Mouse (Mus musculus): ENCODE data around the gene Srrt. TPM values are rescaled to one million over a fixed set of nuclear protein-coding genes. Genes with fewer than 3 reads are reported as not detected.
"Not testable (repeated sequence)": the region's sequence is repeated elsewhere in the genome, so short reads cannot be mapped to it uniquely, and the experiment has no call there.

Srrt gene
- total RNA-seq, 2 experiments from 2014 or later, result 164 to 213 TPM

DNA sequence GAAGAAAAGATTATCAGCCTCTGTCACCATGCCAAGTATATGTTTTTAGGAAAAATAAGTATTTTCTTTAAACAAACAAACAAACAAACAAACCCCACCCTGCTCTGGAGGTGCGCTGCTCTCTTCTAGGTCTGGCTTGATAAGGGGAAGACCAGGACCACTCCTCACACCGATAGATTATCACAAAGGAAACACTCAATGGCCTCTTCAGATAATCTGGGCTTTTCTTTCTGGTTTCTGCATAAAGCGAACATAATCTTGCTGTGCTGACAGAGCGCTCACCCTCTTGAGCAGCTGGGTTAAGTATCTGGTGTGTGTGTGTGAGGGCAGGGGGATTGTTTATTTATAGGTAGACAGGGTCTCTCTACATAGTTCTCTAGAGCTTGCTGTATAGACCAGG, 3.9 kb downstream of the Srrt start:
- DNase-seq (ENCODE audit: extremely low spot score in 1 of 2, low spot score in 1 of 2), result no peak

DNA sequence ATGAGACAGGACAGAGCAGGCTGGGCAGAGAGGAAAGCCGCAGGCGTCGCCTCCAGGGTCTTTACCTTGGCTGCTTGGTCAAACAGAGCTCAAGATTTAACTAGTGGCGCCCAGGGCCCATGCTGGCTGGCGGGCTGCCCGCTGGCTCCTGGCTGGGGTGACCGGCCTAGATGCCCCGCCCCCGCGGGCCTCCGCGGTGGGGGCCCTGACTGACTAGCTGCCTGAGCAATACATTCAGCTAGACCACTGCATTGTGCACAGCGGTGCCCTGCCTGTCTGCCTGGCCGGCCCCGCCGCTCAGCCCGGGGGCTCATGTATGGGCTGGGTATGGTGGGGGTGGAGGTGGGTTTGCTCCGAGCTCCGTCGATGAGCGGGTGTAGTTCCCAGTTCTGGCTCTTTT, 6.2 kb downstream of the Srrt start:
- DNase-seq (ENCODE audit: extremely low spot score in 1 of 2, low spot score in 1 of 2), result no peak

DNA sequence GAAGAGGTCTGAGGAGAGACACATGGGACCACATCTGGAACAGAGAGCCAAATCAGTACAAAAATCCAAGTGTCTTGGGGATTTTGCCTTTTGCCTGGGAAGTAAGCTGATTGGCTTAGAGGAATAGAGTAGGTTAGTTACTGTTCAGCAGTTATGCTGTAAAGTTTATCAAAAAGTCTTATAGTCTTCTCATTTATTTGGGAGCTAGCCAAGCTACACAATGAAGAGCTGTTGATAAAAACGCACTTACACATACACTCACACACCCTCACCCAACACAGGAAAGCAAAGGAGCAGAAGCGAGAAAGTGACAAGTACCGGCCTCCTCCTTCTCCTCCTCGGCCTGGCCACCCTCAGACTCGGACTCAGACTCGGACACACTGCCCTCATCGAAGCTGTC, 8.2 kb downstream of the Srrt start:
- no peak for DNase-seq (ENCODE audit: extremely low spot score in 1 of 2, low spot score in 1 of 2)

DNA sequence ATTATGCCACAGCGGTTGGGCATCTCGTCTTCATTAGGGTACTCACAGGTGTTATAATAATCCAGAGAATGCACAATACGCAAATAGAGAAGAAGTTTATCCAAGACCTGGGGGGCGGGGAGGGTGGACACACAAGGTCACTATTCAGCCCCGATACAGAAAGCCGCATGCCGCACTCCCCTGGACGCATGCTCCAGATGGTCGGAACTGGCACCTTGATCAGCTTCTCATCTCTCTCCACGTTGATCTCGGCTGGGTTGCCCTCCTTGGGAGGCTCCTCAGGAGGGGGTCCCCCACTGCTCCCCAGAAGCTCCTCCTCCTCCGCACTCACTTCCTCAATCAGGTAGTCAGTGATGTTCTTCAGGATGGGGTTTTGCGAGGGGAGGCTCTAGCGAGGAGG, 10.3 kb downstream of the Srrt start:
- no peak for DNase-seq (ENCODE audit: extremely low spot score in 1 of 2, low spot score in 1 of 2)

DNA sequence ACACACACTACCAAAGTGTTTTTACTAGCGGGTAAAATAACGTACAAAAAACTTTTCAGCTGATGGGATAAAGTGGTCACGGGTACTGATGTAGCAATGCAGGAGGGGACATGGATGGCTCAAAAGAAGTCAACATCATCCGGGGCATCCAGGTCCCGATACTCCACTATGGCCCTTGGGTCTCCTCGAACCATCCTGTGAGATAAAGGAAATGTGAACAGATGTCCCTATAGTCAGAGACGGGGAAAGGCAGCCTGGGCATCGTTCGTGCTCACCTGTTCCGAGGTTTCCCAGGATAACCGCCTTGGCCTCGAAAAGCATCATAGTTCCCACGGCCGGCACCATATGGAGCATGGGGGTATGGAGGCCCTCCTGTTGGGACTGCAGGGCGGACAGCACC, 11.8 kb downstream of the Srrt start:
- no peak for DNase-seq (ENCODE audit: extremely low spot score in 1 of 2, low spot score in 1 of 2)

DNA sequence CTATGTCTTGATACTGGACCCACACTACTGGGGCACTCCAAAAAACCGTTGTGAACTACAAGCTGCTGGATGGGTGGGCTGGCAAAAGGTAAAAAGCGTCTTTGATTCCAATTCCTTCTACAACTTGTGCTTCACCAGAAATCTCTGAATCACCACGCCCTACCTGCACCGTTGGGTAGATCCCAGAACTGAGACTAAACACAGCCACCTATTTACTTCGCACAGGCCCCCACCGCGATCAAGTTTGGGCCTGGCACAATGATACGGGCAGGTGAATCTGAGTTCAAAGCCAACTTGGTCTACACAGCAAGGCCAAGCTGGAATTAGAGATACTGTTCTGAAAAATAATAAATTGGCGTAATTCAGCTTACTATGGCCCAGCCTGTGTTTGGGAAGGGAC, 12.2 kb downstream of the Srrt start:
- no peak for DNase-seq (ENCODE audit: extremely low spot score in 1 of 2, low spot score in 1 of 2)

DNA sequence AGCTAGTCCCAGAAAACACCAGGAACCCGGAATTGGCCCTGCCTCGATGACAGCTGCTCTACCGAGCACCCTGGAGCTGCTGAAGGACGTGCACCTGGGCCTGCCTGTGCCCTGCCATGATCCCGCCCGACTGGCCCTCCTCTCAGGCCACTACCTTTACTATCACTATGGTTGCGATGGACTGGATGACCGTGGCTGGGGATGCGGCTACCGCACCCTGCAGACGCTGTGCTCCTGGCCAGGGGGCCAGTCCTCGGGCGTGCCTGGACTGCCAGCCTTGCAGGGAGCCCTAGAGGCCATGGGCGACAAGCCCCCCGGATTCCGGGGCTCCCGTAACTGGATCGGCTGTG, 12.8 kb downstream of the Srrt start:
- DNase-seq (ENCODE audit: extremely low spot score in 1 of 2, low spot score in 1 of 2), result no peak

DNA sequence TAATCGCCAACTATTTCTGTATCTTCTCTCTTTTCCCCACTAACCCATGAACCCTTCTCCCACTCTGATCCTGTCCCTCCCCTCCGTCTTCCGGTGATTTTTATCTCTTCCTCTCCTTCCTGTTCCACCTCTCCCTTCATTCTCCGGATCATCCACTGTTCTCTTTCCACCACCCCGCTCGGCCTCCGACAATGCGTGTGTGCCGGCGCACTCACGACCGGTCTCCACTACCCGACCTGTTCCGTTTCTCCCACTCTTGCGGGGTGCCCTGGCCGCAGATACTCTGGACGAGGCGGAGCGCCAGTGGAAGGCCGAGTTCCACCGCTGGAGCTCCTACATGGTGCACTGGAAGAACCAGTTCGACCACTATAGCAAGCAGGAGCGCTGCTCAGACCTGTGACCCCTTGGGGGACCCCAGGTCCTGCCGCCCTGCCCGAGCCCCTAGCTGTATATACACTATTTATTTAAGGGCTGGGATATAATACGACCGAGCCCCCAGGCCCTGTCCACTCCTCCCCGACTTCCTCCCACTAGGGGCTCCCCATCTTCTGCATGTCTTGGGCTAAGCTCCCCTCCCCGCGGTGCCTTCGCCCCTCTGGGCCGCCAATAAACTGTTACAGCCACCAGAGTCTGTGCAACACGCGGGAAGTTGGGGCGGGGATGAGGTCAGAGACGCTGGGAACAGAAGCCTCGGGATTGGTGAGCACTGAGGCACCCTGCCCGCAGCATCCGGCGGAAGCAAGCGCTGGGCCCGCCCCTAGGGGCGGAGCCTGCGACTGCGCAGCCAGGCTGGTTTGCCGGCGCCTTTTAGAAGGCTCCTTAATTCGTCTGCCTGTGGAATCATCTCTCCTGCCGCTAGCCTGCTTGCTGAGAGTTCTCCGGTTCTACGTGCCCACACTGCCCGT, 13.4 kb downstream of the Srrt start, which contains the start of gene Ufsp1:
Ufsp1 (plus strand) TSS at position 791 of the 905 bp plus-strand sequence.
- peak; percentile 86 to 90 for DNase-seq (ENCODE audit: extremely low spot score in 1 of 2, low spot score in 1 of 2)

DNA sequence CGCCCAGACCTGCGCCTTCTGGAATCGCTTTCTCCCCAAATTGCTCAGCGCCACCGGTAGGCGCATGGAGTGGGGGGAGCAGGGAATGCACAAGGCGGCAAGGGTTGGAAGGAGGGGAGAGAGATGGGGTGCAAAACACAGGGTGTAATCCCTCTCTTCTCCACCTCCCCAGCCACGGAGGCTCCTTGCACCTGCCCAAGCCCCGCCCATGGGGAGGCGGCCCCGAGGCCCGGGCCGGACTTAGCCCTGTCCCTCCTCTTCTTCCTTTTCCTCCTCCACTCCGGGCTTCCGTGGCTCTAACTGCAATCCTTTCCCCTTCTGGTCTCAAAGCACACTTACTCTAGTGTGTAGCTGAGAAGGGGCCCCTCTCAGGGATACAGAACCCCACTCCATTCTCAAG, 14.2 kb downstream of the Srrt start:
- DNase-seq (ENCODE audit: extremely low spot score in 1 of 2, low spot score in 1 of 2), result peak; percentile 42 to 53

DNA sequence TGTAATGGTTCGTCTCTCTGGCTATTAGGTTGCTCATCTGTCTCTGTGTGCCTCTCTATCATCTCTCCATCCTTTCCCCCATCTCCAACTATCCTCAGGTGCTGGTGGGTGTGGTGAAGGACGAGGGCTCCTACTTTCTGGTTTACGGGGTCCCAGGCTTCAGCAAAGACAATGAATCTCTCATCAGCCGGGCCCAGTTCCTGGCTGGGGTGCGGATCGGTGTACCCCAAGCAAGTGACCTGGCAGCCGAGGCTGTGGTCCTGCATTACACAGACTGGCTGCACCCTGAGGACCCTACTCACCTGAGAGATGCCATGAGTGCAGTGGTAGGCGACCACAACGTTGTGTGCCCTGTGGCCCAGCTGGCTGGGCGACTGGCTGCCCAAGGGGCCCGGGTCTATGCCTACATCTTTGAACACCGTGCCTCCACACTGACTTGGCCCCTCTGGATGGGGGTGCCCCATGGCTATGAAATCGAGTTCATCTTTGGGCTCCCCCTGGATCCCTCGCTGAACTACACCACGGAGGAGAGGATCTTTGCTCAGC, 16.0 kb downstream of the Srrt start:
- no peak for DNase-seq (ENCODE audit: extremely low spot score in 1 of 2, low spot score in 1 of 2)

DNA sequence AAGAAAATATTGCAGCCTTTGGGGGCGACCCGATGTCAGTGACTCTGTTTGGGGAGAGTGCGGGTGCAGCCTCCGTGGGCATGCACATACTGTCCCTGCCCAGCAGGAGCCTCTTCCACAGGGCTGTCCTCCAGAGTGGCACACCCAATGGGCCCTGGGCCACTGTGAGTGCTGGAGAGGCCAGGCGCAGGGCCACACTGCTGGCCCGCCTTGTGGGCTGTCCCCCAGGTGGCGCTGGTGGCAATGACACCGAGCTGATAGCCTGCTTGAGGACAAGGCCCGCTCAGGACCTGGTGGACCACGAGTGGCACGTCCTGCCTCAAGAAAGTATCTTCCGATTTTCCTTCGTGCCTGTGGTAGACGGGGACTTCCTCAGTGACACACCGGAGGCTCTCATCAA, 16.8 kb downstream of the Srrt start:
- no peak for DNase-seq (ENCODE audit: extremely low spot score in 1 of 2, low spot score in 1 of 2)

DNA sequence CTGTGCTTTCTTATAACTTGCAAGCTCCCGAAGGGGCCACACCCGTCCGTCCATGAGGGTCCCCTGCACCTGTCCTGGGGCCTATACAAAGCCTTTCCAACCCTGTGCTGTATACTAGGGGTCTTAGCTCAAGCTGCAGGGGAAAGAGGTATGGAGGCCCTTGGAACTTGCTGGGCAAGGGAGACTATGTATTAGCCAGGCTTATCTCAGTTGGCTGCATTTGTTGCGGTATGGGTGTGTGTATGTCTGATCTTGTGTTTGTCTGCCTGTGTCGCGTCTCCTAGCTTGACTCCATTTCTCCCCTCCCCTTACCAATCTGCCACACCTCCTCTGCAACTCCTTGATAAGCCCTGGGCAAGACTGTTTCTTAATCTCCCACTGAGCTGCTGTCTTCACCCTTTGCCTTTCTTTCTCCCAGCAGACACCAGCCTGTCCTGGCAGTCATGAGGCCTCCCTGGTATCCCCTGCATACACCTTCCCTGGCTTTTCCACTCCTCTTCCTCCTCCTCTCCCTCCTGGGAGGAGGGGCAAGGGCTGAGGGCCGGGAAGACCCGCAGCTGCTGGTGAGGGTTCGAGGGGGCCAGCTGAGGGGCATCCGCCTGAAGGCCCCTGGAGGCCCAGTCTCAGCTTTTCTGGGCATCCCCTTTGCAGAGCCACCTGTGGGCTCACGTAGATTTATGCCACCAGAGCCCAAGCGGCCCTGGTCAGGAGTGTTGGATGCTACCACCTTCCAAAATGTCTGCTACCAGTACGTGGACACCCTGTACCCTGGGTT, 17.7 kb downstream of the Srrt start:
- no peak for DNase-seq (ENCODE audit: extremely low spot score in 1 of 2, low spot score in 1 of 2)

DNA sequence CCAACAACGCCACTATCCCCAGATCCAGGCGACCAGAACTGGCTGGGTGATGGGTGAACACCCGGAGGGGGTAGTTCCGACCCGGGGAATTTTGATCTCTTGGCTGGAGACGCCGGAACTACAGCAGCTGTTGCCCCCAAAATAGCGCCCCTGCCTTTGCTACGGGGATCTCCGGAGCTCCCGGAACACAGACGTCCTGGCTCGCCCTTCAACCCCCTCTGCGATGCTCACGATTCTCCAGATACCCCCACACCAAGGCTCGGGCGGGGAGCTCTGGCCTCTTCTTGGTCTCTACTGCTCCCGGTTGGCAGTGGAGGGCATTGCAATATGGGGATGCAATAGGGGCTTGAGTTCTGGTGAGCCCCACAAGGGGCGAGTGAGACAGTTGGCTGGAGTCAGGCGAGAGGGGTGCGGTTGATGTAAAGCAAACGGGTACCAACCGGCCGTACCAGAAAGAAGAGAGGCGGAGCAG, 18.4 kb downstream of the Srrt start:
- peak; percentile 49 to 53 for DNase-seq (ENCODE audit: extremely low spot score in 1 of 2, low spot score in 1 of 2)

DNA sequence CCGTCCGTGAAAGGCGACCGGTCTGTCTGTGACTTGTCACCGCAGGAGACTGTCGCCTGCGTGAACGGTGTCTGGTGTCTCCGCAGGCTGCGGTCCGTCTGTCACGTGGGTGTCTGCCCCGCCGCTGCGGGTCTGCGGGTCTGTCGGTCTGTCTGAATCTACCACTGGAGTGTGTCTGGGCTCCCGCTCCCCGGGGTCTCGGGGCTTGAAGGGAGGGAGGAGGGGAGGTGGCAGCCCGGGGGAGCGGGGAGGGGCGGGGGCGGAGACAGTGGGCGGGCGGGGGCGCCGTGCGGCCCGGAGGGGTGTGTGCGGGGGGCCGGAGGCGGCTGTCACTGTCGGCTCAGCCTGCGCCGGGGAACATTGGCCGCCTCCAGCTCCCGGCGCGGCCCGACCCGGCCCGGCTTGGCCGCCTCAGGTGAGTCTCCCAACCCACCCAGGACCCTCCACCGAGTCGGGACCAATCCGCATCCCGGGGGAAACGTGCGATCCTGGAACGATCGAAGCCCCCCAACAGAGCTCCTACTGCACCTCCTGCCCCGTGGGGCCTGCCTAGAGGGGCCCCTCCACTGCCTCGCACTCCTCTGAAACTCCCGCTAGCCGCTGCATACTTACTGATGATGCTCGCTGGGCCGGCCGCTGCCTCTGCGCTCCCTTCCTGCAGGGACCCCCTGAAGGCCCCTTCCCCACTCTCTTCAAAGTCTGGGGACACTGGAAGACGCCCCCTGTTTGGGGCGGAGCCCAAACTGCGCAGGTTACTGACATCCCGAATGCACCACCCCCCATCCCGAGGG, 19.3 kb downstream of the Srrt start:
- DNase-seq (ENCODE audit: extremely low spot score in 1 of 2, low spot score in 1 of 2), result peak; percentile 50 to 68

DNA sequence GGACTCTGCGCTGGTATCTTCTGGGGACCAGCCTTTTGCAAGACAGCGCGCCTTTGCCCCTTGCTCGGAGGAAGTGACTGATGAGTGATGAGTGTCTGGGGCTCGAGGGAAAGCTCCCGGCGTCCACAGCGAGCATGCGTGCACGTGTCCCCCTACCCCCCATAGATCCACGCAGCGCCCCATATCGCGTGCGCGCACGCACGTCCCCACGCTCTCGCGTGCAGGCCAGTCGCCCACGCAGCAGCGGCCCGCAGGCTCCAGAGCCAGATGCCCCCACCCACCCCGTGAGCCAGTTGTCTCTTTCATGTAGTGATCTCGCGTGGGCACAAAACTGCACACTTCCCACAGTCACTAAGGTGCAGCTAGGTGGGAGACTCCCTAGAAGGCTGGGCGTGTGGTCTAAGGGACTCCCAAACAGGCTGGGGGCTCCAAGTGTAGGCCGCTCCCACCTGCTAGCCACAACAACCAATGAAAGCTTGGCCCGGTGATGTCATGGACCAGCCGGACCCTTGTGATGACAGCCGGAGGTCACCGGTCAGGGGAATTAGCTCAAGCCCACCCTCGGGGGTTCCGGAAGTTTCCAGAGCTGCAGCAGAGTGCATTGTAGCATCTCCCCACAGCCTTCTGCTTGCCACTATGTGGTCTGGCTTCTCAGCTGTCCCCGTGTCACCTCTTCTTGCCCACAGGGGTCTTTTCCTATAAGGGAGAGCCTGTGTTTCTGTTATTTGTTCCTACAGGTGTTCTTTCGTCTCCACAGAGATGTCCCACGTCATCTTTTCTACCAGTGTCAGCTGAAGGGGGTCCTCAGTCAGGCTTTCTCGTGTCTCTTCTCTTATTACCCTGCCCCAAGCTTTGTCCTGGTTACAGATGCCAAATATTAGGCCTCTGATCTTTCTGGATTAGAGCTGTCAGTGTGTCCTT, 20.2 kb downstream of the Srrt start, which contains the start of gene Ache:
Ache (plus strand) TSS at position 488 of the 921 bp plus-strand sequence.
- DNase-seq (ENCODE audit: extremely low spot score in 1 of 2, low spot score in 1 of 2), result peak; percentile 57 to 61

DNA sequence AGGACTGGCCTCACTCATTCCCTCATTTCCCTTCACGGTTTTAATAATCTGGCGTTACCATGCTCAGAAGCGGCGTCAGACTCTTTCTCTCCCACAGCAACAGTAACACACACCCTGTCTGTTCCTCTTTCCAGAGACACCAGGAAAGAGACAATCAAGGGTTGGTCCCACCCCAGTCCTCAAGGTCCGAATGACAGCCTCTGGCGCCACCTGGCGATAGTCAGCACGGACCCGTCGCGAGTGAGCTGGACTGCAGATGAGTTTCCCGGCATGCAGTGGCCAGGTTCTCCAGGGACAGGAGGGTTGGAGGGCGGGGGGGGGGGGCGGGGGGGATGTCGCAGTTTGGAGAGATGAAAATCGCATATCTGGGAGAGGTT, 20.8 kb downstream of the Srrt start:
- DNase-seq (ENCODE audit: extremely low spot score in 1 of 2, low spot score in 1 of 2), result peak; percentile 77 to 95

DNA sequence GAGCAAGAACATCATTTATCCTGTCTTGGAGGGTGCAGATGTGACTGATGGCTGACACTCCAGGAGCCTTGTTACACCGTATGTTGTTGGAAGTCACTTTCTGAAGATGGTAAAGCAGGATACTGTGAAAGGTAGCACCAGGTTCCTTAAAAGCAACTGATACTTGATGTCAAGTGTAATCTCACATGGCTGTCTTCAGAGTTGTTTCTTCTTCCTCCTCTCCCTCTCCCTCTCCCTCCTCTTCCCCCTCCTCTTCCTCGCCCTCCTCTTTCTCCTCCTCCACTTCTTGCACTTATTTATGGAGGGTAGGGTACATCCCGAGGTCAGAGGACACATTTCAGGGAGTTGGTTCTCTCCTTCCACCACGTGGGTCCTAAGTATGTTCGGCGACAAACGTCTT, 21.5 kb downstream of the Srrt start:
- DNase-seq (ENCODE audit: extremely low spot score in 1 of 2, low spot score in 1 of 2), result no peak

DNA sequence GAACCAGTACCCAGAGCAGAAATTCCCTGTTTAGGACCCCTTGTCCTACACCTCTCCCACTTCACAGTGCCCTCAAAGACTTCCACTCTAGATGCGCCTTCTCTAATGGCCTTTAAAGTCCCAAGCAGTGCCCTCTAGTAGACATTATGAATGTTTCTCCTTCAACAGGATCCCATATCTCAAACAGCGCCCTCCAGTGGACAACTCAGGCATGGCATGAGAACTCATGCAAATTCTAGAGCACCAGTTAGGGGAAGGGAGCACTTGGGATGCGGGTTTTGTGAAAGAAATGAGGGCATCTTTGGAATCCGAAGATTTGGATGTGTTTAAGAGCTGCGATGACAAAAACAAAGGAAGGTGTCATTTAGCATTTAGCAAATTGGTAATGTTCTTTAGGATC, 22.4 kb downstream of the Srrt start:
- peak in 1 of 2 experiments; percentile 69 for DNase-seq (ENCODE audit: extremely low spot score in 1 of 2, low spot score in 1 of 2)

DNA sequence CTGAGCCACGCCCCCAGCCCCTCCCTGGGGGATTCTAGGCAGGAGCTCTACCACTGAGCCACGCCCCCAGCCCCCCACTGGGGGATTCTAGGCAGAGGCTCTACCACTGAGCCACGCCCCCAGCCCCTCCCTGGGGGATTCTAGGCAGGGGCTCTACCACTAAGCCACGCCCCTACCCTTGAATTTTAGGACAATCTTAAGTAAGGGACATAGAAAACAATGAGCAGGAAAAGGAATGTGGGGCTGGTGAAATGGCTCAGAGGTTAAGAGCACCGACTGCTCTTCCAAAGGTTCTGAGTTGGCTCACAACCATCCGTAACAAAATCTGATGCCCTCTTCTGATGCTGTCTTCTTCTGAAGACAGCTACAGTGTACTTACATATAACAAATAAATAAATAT, 23.1 kb downstream of the Srrt start:
- DNase-seq (ENCODE audit: extremely low spot score in 1 of 2, low spot score in 1 of 2), result not testable (repeated sequence)
